Mouse (Mus musculus) megakaryocyte, embryonic 14.5 days (primary cell): ENCODE measurements around the gene Olfr453.

Experiments
- FLI1 ChIP-seq: IDR thresholded peaks from 2 replicates; pipeline ENCODE4 v1.6.1; 2012; ENCODE audit warnings: low read length, inconsistent platforms, mixed read lengths
- GATA1 ChIP-seq: IDR thresholded peaks from 3 replicates; pipeline ENCODE4 v1.6.1; 2012; ENCODE audit warnings: mixed read lengths, low read length, inconsistent platforms, borderline replicate concordance

- TF ChIP-seq FLI1 (no peak), GATA1 (no peak)
Measured at GRCm38 (mm10) chr6:42790949-42791556, 51.9 kb downstream of the Olfr453 start.
